Mouse (Mus musculus) heart, embryonic 11.5 days (tissue): ENCODE measurements around the gene Usp8. TPM values are rescaled to one million over a fixed set of nuclear protein-coding genes. Genes with fewer than 3 reads are reported as not detected.

Source experiments
- ATAC-seq: fragments of 200-750 bp; cut with Nextera tagmentation; replicated peaks from 2 replicates; pipeline ENCODE4 v1.8.0; 2017; ENCODE audit warnings: moderate library complexity; ENCODE audit not compliant: insufficient number of reproducible peaks, low FRiP score, low TSS enrichment
- H3K27ac ChIP-seq: fragments of 300-500 bp; sonication (generic); 2 replicates; pipeline ENCODE4 v1.5.1; 2014; ENCODE audit warnings: mild to moderate bottlenecking, low read depth, low read length
- H3K27me3 ChIP-seq: fragments of 300-500 bp; sonication (generic); 2 replicates; pipeline ENCODE4 v1.6.1; 2014; ENCODE audit warnings: mild to moderate bottlenecking, low read length, mixed read lengths; ENCODE audit not compliant: control insufficient read depth, insufficient read depth
- H3K36me3 ChIP-seq: fragments of 300-500 bp; sonication (generic); 2 replicates; pipeline ENCODE4 v1.6.1; 2014; ENCODE audit warnings: mild to moderate bottlenecking, low read length, moderate library complexity, mixed read lengths; ENCODE audit not compliant: control insufficient read depth, insufficient read depth
- H3K4me1 ChIP-seq: fragments of 300-500 bp; sonication (generic); 2 replicates; pipeline ENCODE4 v1.6.1; 2014; ENCODE audit warnings: low read length; ENCODE audit not compliant: control insufficient read depth, insufficient read depth
- H3K4me2 ChIP-seq: fragments of 300-500 bp; sonication (generic); 2 replicates; pipeline ENCODE4 v1.6.1; 2014; ENCODE audit warnings: mild to moderate bottlenecking, moderate library complexity
- H3K4me3 ChIP-seq: fragments of 300-500 bp; sonication (generic); 2 replicates; pipeline ENCODE4 v1.5.1; 2014; ENCODE audit warnings: low read depth, low read length
- H3K9ac ChIP-seq: fragments of 300-500 bp; sonication (generic); 2 replicates; pipeline ENCODE4 v1.6.1; 2014; ENCODE audit warnings: mild to moderate bottlenecking, low read depth, low read length, moderate library complexity
- H3K9me3 ChIP-seq: fragments of 300-500 bp; sonication (generic); replicated peaks from 2 replicates; pipeline ENCODE4 v1.6.1; 2016; ENCODE audit warnings: low read length; ENCODE audit not compliant: control insufficient read depth
- WGBS: fragments of 180-500 bp; shearing (Covaris S2); extraction: QIAGEN DNeasy Blood & Tissue Kit; methylation state at CpG from one replicate; pipeline ENCODE4 v1.1.7; 2014; ENCODE audit not compliant: insufficient replicate concordance; 5-methylcytosine and 5-hydroxymethylcytosine counted together
- polyA plus RNA-seq: library from polyadenylated mRNA; unstranded; fragments of >200 nt; fragmentation: Nextera tagmentation; extraction: Ambion mirVana; gene quantifications from 2 replicates; pipeline ENCODE4 v1.2.1, GENCODE M21; 2014

Gene Usp8
- 34.3 and 43.6 TPM in 2 replicates for polyA plus RNA-seq

- WGBS = 2% methylated on average over 47 of the region's 47 CpGs
- no peaks in the 10 kb centered on the region for H3K9me3 ChIP-seq
- H3K4me2 ChIP-seq = peak within 1 kb of the TSS; percentile 60
- H3K36me3 ChIP-seq = no peaks in the 10 kb centered on the region
- peak within 1 kb of the TSS; percentile 89 for H3K9ac ChIP-seq
- H3K4me3 ChIP-seq = peak within 1 kb of the TSS; percentile 96
- H3K27ac ChIP-seq = peak within 1 kb of the TSS; percentile 79
- peak; percentile 99 for ATAC-seq
- H3K27me3 ChIP-seq = peaks cover 5% of the 10 kb centered on the region; the same call in 1 of the 2 replicates
- H3K4me1 ChIP-seq = no peaks in the 10 kb centered on the region
These were observed at the start of gene Usp8 for GRCm38 (mm10) chr2:126706759-126707437. Gene Usp8, plus strand, starts transcription at chr2:126707328.

- no peaks in the 10 kb centered on the region for H3K9me3 ChIP-seq
- H3K4me3 ChIP-seq = no peak overlapping the region
- H3K36me3 ChIP-seq = no peaks in the 10 kb centered on the region
- H3K27ac ChIP-seq = no peak overlapping the region
- no peak overlapping the region for H3K9ac ChIP-seq
- no peaks in the 10 kb centered on the region for H3K4me1 ChIP-seq
- 53% methylated on average over 4 of the region's 4 CpGs for WGBS
- no peak overlapping the region for H3K4me2 ChIP-seq
- no peak for ATAC-seq
- no peaks in the 10 kb centered on the region for H3K27me3 ChIP-seq
These were observed 43.6 kb upstream of the Usp8 start for GRCm38 (mm10) chr2:126663481-126663880.

DNA sequence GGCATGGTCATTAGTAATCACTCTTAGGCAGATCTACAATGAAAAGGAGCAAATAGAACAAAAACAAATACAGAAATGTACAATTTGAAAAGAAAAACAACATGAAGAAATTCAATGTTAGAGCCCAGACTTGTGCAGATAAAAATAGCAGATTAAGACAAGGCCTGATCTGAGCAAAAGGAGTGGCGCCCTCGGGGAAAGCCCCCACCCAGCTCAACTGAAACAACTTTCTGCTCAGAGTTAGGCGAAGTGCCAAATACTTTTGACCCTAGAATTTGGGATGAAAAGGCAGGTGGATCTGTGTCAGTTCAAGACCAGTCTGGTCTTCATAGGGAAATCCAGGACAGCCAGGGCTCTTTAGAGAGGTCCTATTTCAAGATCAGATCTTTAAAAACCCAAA, 41.1 kb upstream of the Usp8 start:
- H3K27me3 ChIP-seq = no peaks in the 10 kb centered on the region
- no peak overlapping the region for H3K27ac ChIP-seq
- H3K4me2 ChIP-seq = no peak overlapping the region
- no peak overlapping the region for H3K9ac ChIP-seq
- no peaks in the 10 kb centered on the region for H3K9me3 ChIP-seq
- no peak for ATAC-seq
- H3K4me3 ChIP-seq = no peak overlapping the region
- no peaks in the 10 kb centered on the region for H3K36me3 ChIP-seq
- WGBS = 88% methylated on average over 3 of the region's 3 CpGs
- H3K4me1 ChIP-seq = no peaks in the 10 kb centered on the region

DNA sequence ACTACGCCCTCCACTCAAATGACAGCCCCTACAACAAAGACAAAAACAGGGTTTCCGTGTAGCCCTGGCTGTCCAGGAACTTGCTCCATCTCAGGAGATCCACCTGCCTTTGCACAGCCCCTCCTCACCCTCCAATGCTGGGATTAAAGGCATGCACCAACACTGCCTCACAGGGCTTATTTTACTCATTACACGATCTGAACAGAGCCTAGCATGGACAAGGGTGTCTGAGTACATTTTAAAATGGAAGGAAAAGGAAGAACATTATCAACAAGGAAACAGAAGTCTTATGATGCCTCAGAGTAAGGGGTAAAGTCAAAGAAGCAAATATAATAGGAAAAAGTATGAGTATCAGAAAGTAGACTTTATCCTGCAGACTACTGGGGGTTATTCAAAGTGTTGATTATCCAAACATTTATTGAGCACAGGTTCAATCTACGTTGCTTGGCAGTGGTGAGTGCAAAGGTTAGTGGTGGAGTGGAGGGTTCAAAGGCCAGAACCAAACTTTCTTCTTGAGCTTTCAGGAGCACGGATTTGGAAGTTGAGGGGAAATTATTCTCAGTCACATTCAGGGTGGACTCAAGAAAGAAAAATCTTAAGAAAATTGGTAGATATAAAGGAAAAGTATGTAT, 38.4 kb upstream of the Usp8 start:
- WGBS = 91% methylated on average over 5 of the region's 5 CpGs
- no peak for ATAC-seq

GRCm38 (mm10) chr2:126673317-126674242, 33.5 kb upstream of the Usp8 start:
- no peaks in the 10 kb centered on the region for H3K27me3 ChIP-seq
- no peak for ATAC-seq
- 68% methylated on average over 13 of the region's 13 CpGs for WGBS
- no peaks in the 10 kb centered on the region for H3K9me3 ChIP-seq
- peaks cover 4% of the 10 kb centered on the region for H3K4me1 ChIP-seq
- H3K9ac ChIP-seq = peak overlapping the region; percentile 99
- no peak overlapping the region for H3K27ac ChIP-seq
- H3K4me3 ChIP-seq = peak overlapping the region; percentile 80
- H3K36me3 ChIP-seq = no peaks in the 10 kb centered on the region
- peak overlapping the region; percentile 65 for H3K4me2 ChIP-seq

More for the DNA sequence above, 38.4 kb upstream of the Usp8 start:
- Histone ChIP-seq H3K4me2 (no peak overlapping the region), H3K27me3 (no peaks in the 10 kb centered on the region), H3K4me1 (peaks cover 4% of the 10 kb centered on the region; the same call in 1 of the 2 replicates), H3K4me3 (no peak overlapping the region), H3K36me3 (no peaks in the 10 kb centered on the region), H3K27ac (no peak overlapping the region), H3K9me3 (no peaks in the 10 kb centered on the region), H3K9ac (no peak overlapping the region)

DNA sequence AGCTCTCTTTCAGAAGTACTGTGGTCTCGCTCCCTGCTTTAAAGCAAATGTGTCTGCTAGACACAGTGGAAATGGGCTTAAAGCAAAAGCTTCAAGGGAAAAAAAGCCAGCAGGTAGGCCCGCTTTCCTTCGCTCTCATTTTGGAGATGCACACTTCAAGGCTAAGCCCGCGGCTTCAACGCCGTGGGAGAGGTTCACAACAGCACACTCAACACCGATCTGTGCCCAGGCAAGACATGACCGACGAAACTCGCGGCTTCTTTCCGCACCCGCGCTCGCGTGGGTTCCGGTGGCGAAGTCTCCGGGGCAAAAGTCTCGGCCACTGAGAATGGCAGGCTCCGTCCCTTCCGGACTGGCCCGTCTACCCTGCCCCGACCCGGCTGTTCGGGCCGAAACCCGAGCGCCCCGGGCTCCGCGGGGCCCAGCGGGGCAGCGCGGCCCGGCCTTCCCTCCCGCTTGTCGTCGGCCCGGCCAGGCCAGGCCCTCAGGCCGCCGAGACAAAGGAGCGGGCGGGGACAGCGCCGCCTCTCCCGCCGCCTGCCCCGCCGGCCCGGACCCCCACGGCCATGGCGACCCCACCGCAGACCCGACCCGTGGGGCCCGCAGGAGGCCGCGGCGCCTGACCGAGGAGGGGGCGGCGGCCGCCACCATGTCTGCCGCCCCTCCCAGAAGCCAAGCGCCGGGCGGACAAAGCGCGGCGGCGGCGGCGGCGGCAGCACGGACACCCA, 32.5 kb upstream of the Usp8 start:
- H3K36me3 ChIP-seq = no peaks in the 10 kb centered on the region
- peak overlapping the region; percentile 65 for H3K4me2 ChIP-seq
- WGBS = under 1% methylated on average over 77 of the region's 77 CpGs
- H3K9ac ChIP-seq = peak overlapping the region; percentile 99
- H3K27ac ChIP-seq = peak overlapping the region; percentile 100
- peaks cover 4% of the 10 kb centered on the region for H3K4me1 ChIP-seq
- no peaks in the 10 kb centered on the region for H3K27me3 ChIP-seq
- peak overlapping the region; percentile 80 for H3K4me3 ChIP-seq
- ATAC-seq = peak; percentile 56
- no peaks in the 10 kb centered on the region for H3K9me3 ChIP-seq

GRCm38 (mm10) chr2:126675169-126676121, 31.7 kb upstream of the Usp8 start:
- under 1% methylated on average over 92 of the region's 99 CpGs for WGBS
- H3K27me3 ChIP-seq = no peaks in the 10 kb centered on the region
- peak; percentile 87 for ATAC-seq
- H3K36me3 ChIP-seq = no peaks in the 10 kb centered on the region
- peak overlapping the region; percentile 99 for H3K9ac ChIP-seq
- H3K27ac ChIP-seq = peak overlapping the region; percentile 100
- H3K4me1 ChIP-seq = peaks cover 4% of the 10 kb centered on the region
- H3K9me3 ChIP-seq = no peaks in the 10 kb centered on the region
- H3K4me2 ChIP-seq = peak overlapping the region; percentile 73
- peak overlapping the region; percentile 80 for H3K4me3 ChIP-seq
